Mouse (Mus musculus): ENCODE results near the gene Odf4. TPM values are rescaled to one million over a fixed set of nuclear protein-coding genes. Genes with fewer than 3 reads are reported as not detected.
"Not testable (repeated sequence)": the region's sequence is repeated elsewhere in the genome, so short reads cannot be mapped to it uniquely, and the experiment has no call there.

Gene Odf4
- polyA plus RNA-seq, 1 experiment from 2014 or later, result not detected

DNA sequence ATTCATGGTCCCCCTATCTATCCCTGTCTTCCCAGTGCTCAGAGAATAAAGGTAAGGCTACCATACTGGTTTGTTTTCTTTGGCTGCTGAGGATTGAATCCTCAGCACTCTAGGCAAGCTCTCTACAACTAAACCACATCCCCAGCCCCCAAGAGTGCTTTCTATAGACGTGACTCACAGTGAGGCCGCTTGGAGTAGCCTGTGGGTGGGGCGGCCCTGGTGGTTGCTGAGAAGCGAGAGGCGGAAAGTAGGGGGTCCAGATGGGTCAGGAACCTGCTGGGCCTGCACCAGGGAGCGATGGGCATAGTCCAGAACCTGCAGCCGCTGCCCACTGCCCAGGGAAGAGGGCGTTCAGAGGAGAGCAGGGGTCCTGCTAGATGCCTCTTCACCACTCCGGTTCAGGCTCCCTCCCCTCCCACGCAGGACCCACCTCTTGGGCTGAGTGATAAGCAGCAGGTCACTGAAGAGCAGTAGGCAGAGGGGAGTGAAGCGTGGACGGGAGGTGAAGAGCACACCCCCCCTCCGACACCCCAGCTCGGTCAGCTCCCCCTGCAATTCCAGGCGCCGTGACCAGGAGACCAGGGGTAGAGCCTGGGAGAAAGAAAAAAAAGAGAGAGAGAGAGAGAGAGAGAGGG is 20.0 kb upstream of the Odf4 start:
- H3K27me3 ChIP-seq, result no peaks in the 10 kb centered on the region
- in situ Hi-C loops (cut with MboI; ENCODE audit: low pct_unique_long_range_greater_than_20kb), result no loop called here
- DNase-seq (ENCODE audit: low read depth, low spot score), result no peak
- ChIA-PET CTCF (interaction anchor here (0.7 to 1.1 kb wide), 2 partner anchors 11 to 12 kb away, joined by 3 read pairs; no protein-coding TSS in a partner anchor), POLR2A (no interaction called here)
- TF ChIP-seq CTCF (IDR thresholded peaks at IDR 0.05), result no peak
- ATAC-seq, result no peak

DNA sequence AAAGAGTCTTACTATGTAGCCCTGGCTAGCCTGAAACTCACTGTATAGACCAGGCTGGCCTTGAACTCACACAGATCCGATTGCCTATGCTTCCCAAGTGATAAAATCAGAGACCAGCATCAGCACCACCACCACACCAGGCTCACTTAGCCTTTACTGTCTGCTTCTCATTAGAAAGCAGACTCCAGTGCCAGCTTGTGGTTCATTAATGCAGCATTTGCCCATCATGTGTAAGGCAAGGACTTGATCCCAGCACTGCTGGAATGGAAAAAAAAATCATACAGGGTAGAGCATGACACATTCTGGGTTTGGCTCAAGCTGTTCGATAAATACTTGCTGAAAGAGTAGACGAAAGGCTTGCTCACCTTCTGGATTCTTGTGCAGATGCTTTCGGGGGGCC is 19.1 kb upstream of the Odf4 start:
- no peak for DNase-seq (ENCODE audit: low read depth, low spot score)
- in situ Hi-C loops (cut with MboI; ENCODE audit: low pct_unique_long_range_greater_than_20kb), result no loop called here
- CTCF ChIA-PET, result no interaction called here
- no peak for ATAC-seq
- POLR2A ChIA-PET, result no interaction called here
- TF ChIP-seq CTCF (IDR thresholded peaks at IDR 0.05), result no peak
- H3K27me3 ChIP-seq, result no peaks in the 10 kb centered on the region

- ChIA-PET POLR2A (no interaction called here), CTCF (no interaction called here)
- no peak for ATAC-seq
- DNase-seq (ENCODE audit: low read depth, low spot score), result no peak
- no peak for TF ChIP-seq CTCF (IDR thresholded peaks at IDR 0.05)
- H3K27me3 ChIP-seq, result no peaks in the 10 kb centered on the region
- in situ Hi-C loops (cut with MboI; ENCODE audit: low pct_unique_long_range_greater_than_20kb), result no loop called here
Measured at GRCm38 (mm10) chr11:68945245-68945644, 18.4 kb upstream of the Odf4 start.

DNA sequence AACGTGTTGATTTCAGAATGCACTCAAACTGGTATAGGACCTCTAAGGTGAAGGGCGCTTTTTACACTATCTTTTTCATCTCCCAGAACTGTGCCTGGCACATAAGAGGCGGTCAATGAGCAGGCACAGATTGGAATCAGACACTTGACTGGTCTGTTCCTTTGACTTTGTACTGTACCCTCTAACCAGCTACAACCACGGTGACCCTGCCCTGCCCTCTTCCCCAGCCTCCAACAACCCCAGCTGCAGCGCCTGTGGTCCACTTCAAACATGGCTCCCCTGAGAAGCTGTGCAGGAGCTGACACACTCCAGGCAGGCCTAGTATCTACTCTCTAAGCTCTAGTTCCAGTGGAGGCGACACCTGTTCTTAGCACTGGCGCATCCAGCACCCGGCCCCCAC is 15.8 kb upstream of the Odf4 start:
- POLR2A ChIA-PET, result no interaction called here
- no peak for TF ChIP-seq CTCF (IDR thresholded peaks at IDR 0.05)
- ATAC-seq (no peak), DNase-seq (ENCODE audit: low read depth, low spot score) (no peak)
- no peaks in the 10 kb centered on the region for H3K27me3 ChIP-seq
- in situ Hi-C loops (cut with MboI; ENCODE audit: low pct_unique_long_range_greater_than_20kb), result loop anchor here (5.0 kb wide), 1 partner anchor 35 kb away; no protein-coding TSS in a partner anchor
- CTCF ChIA-PET, result no interaction called here

GRCm38 (mm10) chr11:68940516-68940915 is 13.6 kb upstream of the Odf4 start:
- H3K27me3 ChIP-seq, result no peaks in the 10 kb centered on the region
- CTCF ChIA-PET, result interaction anchor here (2.3 kb wide), 1 partner anchor 21 kb away, joined by 7 read pairs; no protein-coding TSS in a partner anchor
- in situ Hi-C loops (cut with MboI; ENCODE audit: low pct_unique_long_range_greater_than_20kb), result loop anchor here (5.0 kb wide), 1 partner anchor 33 kb away; no protein-coding TSS in a partner anchor
- TF ChIP-seq CTCF (IDR thresholded peaks at IDR 0.05), result no peak
- ATAC-seq (no peak), DNase-seq (ENCODE audit: low read depth, low spot score) (no peak)
- POLR2A ChIA-PET, result interaction anchor here (1.1 kb wide), 1 partner anchor 14 kb away, joined by 4 read pairs; no protein-coding TSS in a partner anchor

- ChIA-PET POLR2A (interaction anchor here (0.6 to 1.1 kb wide), 2 partner anchors 14 to 28 kb away, joined by 3 to 4 read pairs; no protein-coding TSS in a partner anchor), CTCF (interaction anchor here (0.6 to 2.3 kb wide), 3 partner anchors 20 to 97 kb away, joined by 3 to 7 read pairs (median 3); no protein-coding TSS in a partner anchor)
- in situ Hi-C loops (cut with MboI; ENCODE audit: low pct_unique_long_range_greater_than_20kb), result loop anchor here (5.0 kb wide), 1 partner anchor 32 kb away; no protein-coding TSS in a partner anchor
- no peak for TF ChIP-seq CTCF (IDR thresholded peaks at IDR 0.05)
- peak; percentile 53 for DNase-seq (ENCODE audit: low read depth, low spot score)
- peak; percentile 98 for ATAC-seq
- no peaks in the 10 kb centered on the region for H3K27me3 ChIP-seq
Measured at GRCm38 (mm10) chr11:68939451-68940304, 12.8 kb upstream of the Odf4 start.

- CTCF ChIA-PET; ATAC-seq; POLR2A ChIA-PET; H3K27me3 ChIP-seq; DNase-seq (ENCODE audit: low read depth, low spot score); in situ Hi-C loops (cut with MboI; ENCODE audit: low pct_unique_long_range_greater_than_20kb): not testable (repeated sequence)
Measured at GRCm38 (mm10) chr11:68936951-68937350, 10.1 kb upstream of the Odf4 start.

DNA sequence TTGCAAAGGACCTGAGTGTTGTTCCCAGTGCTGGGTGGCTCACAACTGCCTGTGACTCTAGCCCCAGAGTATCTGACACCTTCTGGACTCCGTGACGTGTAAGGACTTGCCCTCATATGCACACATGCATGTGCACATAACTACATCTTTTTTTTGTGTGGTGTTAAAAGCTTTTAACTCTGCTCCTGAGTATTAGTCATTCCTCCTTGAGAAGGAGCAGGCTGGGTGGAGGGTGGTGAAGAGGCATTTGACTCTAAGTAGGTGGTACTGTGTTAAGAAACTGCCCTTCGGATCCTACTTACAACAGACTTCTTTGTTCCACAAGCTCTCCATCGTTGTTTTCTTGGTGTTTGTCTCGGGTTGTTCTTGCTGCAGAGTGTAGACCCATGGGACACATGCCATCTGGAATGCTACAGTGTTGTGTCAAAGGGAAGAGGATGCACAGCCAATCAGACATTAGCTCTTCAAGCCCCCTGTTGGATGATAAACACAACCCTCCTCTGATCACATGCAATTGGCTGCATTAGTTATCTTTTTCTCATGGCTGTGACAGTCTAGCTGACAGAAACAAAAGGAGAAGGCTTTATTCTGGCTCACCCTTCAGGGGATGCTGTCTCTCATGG is 7.1 kb upstream of the Odf4 start:
- in situ Hi-C loops (cut with MboI; ENCODE audit: low pct_unique_long_range_greater_than_20kb), result no loop called here
- DNase-seq (ENCODE audit: low read depth, low spot score) (no peak), ATAC-seq (no peak)
- peaks cover 5% of the 10 kb centered on the region for H3K27me3 ChIP-seq
- POLR2A ChIA-PET, result no interaction called here
- CTCF ChIA-PET, result interaction anchor here (0.9 to 2.1 kb wide), 4 partner anchors 13 to 30 kb away, joined by 3 to 8 read pairs (median 3); no protein-coding TSS in a partner anchor
- TF ChIP-seq CTCF (IDR thresholded peaks at IDR 0.05), result no peak

DNA sequence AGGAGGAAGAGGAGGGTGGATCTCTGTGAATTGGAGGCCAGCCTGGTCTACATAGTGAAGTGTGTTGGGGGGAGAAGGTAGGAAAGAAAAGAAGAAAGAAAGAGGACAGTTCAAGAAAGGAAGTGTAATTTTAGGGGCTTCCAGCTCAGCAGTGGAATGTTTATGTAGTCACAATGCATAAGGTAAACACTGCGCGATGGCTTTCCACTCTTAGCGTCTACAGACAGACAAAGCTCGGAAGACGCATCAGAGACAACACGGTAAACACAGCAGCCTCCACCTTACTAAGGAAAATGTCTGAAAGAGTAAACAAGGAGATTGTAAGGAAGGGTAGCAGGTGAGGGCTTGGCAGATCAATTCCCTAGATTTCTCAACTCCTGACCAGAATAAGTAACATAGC is 3.1 kb upstream of the Odf4 start:
- ATAC-seq, result no peak
- CTCF ChIA-PET, result no interaction called here

GRCm38 (mm10) chr11:68924749-68925148 is 2.1 kb downstream of the Odf4 start:
- POLR2A ChIA-PET, result no interaction called here
- in situ Hi-C loops (cut with MboI; ENCODE audit: low pct_unique_long_range_greater_than_20kb), result no loop called here
- ATAC-seq, result no peak
- CTCF ChIA-PET, result interaction anchor here (1.9 kb wide), 1 partner anchor 20 kb away, joined by 6 read pairs; no protein-coding TSS in a partner anchor
- H3K27me3 ChIP-seq, result peaks cover 20% of the 10 kb centered on the region
- DNase-seq (ENCODE audit: low read depth, low spot score), result no peak
- no peak for TF ChIP-seq CTCF (IDR thresholded peaks at IDR 0.05)

More for the DNA sequence above, 3.1 kb upstream of the Odf4 start:
- DNase-seq (ENCODE audit: low read depth, low spot score), result no peak
- in situ Hi-C loops (cut with MboI; ENCODE audit: low pct_unique_long_range_greater_than_20kb), result no loop called here
- no peak for TF ChIP-seq CTCF (IDR thresholded peaks at IDR 0.05)
- POLR2A ChIA-PET, result no interaction called here
- peaks cover 17% of the 10 kb centered on the region for H3K27me3 ChIP-seq
